Mouse (Mus musculus): ENCODE measurements around the gene Ahsa1. TPM values are rescaled to one million over a fixed set of nuclear protein-coding genes. Genes with fewer than 3 reads are reported as not detected.
A peak's percentile ranks its signal among the peaks of the same experiment; 100 is the strongest.

The Ahsa1 gene
- 210 and 222 TPM in 2 replicates for polyA plus RNA-seq (2014; fragmentation: Nextera tagmentation; extraction: Ambion mirVana)

DNA sequence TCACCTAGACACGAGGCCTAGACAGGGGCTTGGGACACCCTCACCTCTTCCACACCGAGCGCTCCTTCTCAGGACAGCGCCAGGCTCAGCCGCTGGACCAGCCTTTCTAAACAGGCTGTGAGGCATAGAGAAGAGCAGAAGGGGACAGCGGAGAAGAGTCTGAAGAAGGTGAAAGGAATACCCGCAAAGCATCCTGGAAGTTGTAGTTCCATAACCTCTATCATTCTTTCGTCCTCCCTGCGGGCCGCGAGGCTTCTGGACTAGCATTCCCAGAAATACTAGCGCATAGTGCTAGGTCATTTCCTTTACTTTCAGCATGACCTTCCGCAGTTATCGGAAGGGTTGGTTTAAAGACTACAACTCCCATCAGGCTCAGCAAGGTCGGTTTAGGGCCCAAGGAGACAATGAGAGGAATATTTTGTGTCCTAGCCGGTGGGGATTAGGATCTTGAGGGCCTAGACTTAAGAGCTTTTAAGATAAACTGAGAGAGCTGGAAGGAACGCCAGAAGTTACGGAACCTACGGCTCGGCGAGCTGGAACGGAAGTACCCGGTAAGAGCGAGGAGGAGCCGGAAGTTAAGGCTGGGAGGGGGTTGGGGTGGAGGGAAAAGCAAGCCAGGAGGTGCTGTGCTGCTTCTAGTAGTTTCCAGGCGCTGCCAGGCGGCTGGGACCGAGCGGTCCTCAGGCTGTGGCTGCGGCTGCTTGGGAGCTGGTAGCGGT, at the start of gene Ahsa1, which contains the start of gene Vipas39:
Ahsa1 (plus strand) TSS at position 372 of the 719 bp plus-strand sequence.
Vipas39 (minus strand) TSS at position 149 of the 719 bp plus-strand sequence.
- Histone ChIP-seq H3K9ac (ENCODE audit: low read depth, low read length) (peak within 1 kb of the TSS; percentile 90), H3K4me3 (ENCODE audit: low read depth, low read length) (peak within 1 kb of the TSS; percentile 62), H3K27ac (ENCODE audit: low read depth, low read length) (peak within 1 kb of the TSS; percentile 68), H3K27me3 (ENCODE audit: control insufficient read depth, insufficient read depth, low read length) (no peaks in the 10 kb centered on the region), H3K4me1 (replicated peaks; ENCODE audit: control insufficient read depth, insufficient read depth, low read length) (peaks cover 4% of the 10 kb centered on the region; the same call in 1 of the 2 replicates), H3K36me3 (ENCODE audit: control insufficient read depth, insufficient read depth, low read length) (peaks cover 9% of the 10 kb centered on the region), H3K4me2 (replicated peaks; ENCODE audit: low read depth, low read length) (peak within 1 kb of the TSS; percentile 92), H3K9me3 (ENCODE audit: control insufficient read depth, low read length) (no peaks in the 10 kb centered on the region)
- peak; percentile 94 for DNase-seq (ENCODE audit: low spot score)
- under 1% methylated on average over 31 of the region's 31 CpGs for WGBS
- peak; percentile 98 for ATAC-seq (ENCODE audit: low FRiP score)

DNA sequence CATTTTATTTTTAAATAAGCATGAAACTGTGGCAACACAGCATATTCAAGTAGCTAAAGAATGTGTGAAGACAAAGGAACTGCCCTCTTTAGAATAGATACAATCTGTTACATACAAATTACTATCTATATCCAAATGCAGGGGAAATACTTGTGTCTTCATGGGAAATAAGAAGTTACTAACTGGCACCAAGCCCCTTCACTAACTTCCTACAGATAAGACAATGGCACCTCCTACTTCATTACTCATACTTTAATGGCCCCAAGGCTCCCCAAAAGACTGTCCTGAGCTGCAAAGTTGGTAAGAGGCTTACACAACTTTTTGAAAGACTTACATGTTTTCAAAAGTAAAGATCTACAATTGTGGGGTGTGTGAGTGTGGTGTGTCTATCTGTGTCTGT, 48.7 kb upstream of the Ahsa1 start:
- Histone ChIP-seq H3K27ac (ENCODE audit: low read depth, low read length) (no peak overlapping the region), H3K27me3 (ENCODE audit: control insufficient read depth, insufficient read depth, low read length) (no peaks in the 10 kb centered on the region), H3K9ac (ENCODE audit: low read depth, low read length) (no peak overlapping the region), H3K4me1 (replicated peaks; ENCODE audit: control insufficient read depth, insufficient read depth, low read length) (no peaks in the 10 kb centered on the region), H3K4me3 (ENCODE audit: low read depth, low read length) (no peak overlapping the region), H3K9me3 (ENCODE audit: control insufficient read depth, low read length) (no peaks in the 10 kb centered on the region), H3K36me3 (ENCODE audit: control insufficient read depth, insufficient read depth, low read length) (no peaks in the 10 kb centered on the region), H3K4me2 (replicated peaks; ENCODE audit: low read depth, low read length) (no peak overlapping the region)
- no peak for ATAC-seq (ENCODE audit: low FRiP score)
- no peak for DNase-seq (ENCODE audit: low spot score)

DNA sequence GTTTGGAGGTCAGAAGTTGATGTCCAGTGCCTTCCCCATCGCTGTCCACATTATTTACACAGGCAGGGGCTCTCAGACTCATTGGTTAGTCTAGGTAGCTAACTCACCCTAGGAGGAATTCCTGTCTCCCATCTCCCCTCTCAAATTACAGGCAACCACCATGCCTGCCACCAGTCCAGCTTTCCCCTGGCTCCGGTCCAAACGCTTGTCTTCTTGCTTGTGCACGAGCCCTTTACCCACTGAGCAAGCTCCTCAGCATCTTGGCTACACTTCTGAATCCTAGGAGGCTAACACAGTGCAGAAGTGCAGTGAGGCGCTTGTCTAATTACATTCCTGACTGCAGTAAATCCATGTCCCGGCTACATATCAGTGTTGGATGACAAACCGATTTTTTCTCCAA, 46.9 kb upstream of the Ahsa1 start:
- Histone ChIP-seq H3K9ac (ENCODE audit: low read depth, low read length) (no peak overlapping the region), H3K4me1 (replicated peaks; ENCODE audit: control insufficient read depth, insufficient read depth, low read length) (no peaks in the 10 kb centered on the region), H3K4me3 (ENCODE audit: low read depth, low read length) (no peak overlapping the region), H3K27ac (ENCODE audit: low read depth, low read length) (no peak overlapping the region), H3K4me2 (replicated peaks; ENCODE audit: low read depth, low read length) (no peak overlapping the region), H3K27me3 (ENCODE audit: control insufficient read depth, insufficient read depth, low read length) (no peaks in the 10 kb centered on the region), H3K36me3 (ENCODE audit: control insufficient read depth, insufficient read depth, low read length) (no peaks in the 10 kb centered on the region), H3K9me3 (ENCODE audit: control insufficient read depth, low read length) (no peaks in the 10 kb centered on the region)
- 78% methylated on average over 7 of the region's 7 CpGs for WGBS
- DNase-seq (ENCODE audit: low spot score): no peak
- no peak for ATAC-seq (ENCODE audit: low FRiP score)

DNA sequence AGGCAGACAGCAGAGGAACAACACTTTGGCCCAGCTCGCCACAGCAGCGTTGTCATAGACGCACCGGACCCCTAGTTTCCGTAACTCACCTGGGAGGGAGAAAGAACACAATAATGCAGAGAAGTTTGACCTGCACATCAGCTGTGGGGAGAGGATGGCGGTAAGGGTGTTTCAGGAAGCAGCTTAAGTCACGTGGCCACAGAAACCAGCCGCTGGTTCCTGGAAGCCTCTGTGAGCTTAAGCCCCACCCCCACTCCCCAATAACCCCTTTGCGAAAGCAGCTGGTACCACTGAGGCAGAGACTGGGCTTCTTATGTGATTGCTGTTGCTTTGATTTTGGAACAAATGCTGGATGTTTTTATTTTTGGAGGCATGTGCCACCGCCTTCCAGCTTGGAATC, 41.3 kb upstream of the Ahsa1 start:
- H3K27ac ChIP-seq (ENCODE audit: low read depth, low read length): no peak overlapping the region
- DNase-seq (ENCODE audit: low spot score): no peak
- no peak overlapping the region for H3K9ac ChIP-seq (ENCODE audit: low read depth, low read length)
- H3K36me3 ChIP-seq (ENCODE audit: control insufficient read depth, insufficient read depth, low read length): no peaks in the 10 kb centered on the region
- ATAC-seq (ENCODE audit: low FRiP score): no peak
- no peaks in the 10 kb centered on the region for H3K4me1 ChIP-seq (replicated peaks; ENCODE audit: control insufficient read depth, insufficient read depth, low read length)
- H3K4me3 ChIP-seq (ENCODE audit: low read depth, low read length): no peak overlapping the region
- 71% methylated on average over 10 of the region's 10 CpGs for WGBS
- no peaks in the 10 kb centered on the region for H3K9me3 ChIP-seq (ENCODE audit: control insufficient read depth, low read length)
- H3K4me2 ChIP-seq (replicated peaks; ENCODE audit: low read depth, low read length): no peak overlapping the region
- no peaks in the 10 kb centered on the region for H3K27me3 ChIP-seq (ENCODE audit: control insufficient read depth, insufficient read depth, low read length)

DNA sequence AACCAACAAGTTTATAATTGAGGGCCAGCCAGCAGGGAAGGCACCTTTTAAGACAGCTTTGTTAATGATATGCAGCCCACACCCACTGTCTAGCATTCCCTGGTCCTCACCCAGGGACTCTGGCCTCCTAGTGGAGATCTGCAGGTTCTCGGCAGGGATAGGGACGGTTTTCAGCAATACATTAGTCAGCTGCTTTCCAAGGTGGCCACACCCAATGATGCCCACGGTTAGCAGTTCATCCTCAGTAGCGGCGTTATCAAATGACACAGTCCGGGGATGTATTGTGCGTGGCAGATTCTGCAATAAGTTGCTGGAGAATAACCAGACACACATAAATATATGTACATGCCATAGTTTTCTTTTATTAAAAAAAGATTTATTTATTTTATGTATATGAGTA, 39.5 kb upstream of the Ahsa1 start:
- H3K27ac ChIP-seq (ENCODE audit: low read depth, low read length): no peak overlapping the region
- no peaks in the 10 kb centered on the region for H3K27me3 ChIP-seq (ENCODE audit: control insufficient read depth, insufficient read depth, low read length)
- H3K4me2 ChIP-seq (replicated peaks; ENCODE audit: low read depth, low read length): no peak overlapping the region
- no peaks in the 10 kb centered on the region for H3K4me1 ChIP-seq (replicated peaks; ENCODE audit: control insufficient read depth, insufficient read depth, low read length)
- no peak overlapping the region for H3K9ac ChIP-seq (ENCODE audit: low read depth, low read length)
- DNase-seq (ENCODE audit: low spot score) (no peak), ATAC-seq (ENCODE audit: low FRiP score) (no peak)
- no peaks in the 10 kb centered on the region for H3K9me3 ChIP-seq (ENCODE audit: control insufficient read depth, low read length)
- H3K4me3 ChIP-seq (ENCODE audit: low read depth, low read length): no peak overlapping the region
- no peaks in the 10 kb centered on the region for H3K36me3 ChIP-seq (ENCODE audit: control insufficient read depth, insufficient read depth, low read length)
- 82% methylated on average over 7 of the region's 7 CpGs for WGBS

DNA sequence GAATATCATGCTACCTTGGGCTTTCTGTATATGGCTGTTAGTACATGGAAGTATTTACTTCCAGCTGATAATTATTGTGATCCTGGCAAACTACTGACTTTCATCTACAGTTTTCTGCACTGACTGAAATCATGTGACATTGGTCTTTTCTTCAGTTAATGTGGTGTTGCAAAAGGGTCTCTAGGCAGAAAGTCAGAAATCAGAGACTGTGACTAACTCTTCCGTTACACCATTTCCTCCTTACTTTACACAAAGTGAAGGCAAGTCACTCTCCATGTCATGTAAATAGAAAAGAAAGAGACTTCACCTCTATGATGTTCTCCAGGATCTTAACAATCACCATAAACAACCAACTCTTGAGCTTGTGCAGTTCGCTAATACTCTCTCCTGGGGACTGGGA, 36.6 kb upstream of the Ahsa1 start:
- Histone ChIP-seq H3K27ac (ENCODE audit: low read depth, low read length) (no peak overlapping the region), H3K27me3 (ENCODE audit: control insufficient read depth, insufficient read depth, low read length) (no peaks in the 10 kb centered on the region), H3K4me3 (ENCODE audit: low read depth, low read length) (no peak overlapping the region), H3K4me2 (replicated peaks; ENCODE audit: low read depth, low read length) (no peak overlapping the region), H3K9me3 (ENCODE audit: control insufficient read depth, low read length) (no peaks in the 10 kb centered on the region), H3K9ac (ENCODE audit: low read depth, low read length) (no peak overlapping the region), H3K36me3 (ENCODE audit: control insufficient read depth, insufficient read depth, low read length) (no peaks in the 10 kb centered on the region), H3K4me1 (replicated peaks; ENCODE audit: control insufficient read depth, insufficient read depth, low read length) (no peaks in the 10 kb centered on the region)
- no peak for DNase-seq (ENCODE audit: low spot score)
- WGBS: 90% methylated on average over 2 of the region's 2 CpGs
- no peak for ATAC-seq (ENCODE audit: low FRiP score)

DNA sequence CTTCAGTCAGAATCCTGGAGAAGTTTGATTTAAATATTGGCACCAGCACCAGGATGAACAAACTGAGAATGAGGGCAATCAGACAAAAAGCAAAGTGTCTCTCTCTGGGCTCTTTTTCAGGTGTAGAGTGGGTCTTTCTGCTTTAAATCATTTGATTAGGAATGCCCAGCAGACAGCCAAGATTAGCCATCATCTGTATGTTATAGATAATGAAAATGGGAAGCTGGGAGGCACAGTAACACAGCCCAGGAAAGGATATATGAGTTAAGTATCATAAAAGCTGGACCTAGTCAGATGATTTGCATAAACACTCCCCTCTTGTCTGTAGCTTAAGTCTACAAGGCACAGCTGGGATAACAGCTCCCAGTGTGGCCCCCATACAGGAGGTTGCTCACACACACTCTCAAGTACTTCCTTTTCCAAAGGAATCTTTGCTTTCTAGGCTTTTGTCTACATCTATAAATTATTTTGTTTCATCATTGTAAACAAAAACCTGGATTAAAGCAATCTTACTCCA, 35.8 kb upstream of the Ahsa1 start:
- no peaks in the 10 kb centered on the region for H3K4me1 ChIP-seq (replicated peaks; ENCODE audit: control insufficient read depth, insufficient read depth, low read length)
- no peaks in the 10 kb centered on the region for H3K27me3 ChIP-seq (ENCODE audit: control insufficient read depth, insufficient read depth, low read length)
- no peak overlapping the region for H3K27ac ChIP-seq (ENCODE audit: low read depth, low read length)
- no peak overlapping the region for H3K4me3 ChIP-seq (ENCODE audit: low read depth, low read length)
- H3K4me2 ChIP-seq (replicated peaks; ENCODE audit: low read depth, low read length): no peak overlapping the region
- no peaks in the 10 kb centered on the region for H3K9me3 ChIP-seq (ENCODE audit: control insufficient read depth, low read length)
- DNase-seq (ENCODE audit: low spot score): no peak
- no peaks in the 10 kb centered on the region for H3K36me3 ChIP-seq (ENCODE audit: control insufficient read depth, insufficient read depth, low read length)
- ATAC-seq (ENCODE audit: low FRiP score): no peak
- no peak overlapping the region for H3K9ac ChIP-seq (ENCODE audit: low read depth, low read length)

DNA sequence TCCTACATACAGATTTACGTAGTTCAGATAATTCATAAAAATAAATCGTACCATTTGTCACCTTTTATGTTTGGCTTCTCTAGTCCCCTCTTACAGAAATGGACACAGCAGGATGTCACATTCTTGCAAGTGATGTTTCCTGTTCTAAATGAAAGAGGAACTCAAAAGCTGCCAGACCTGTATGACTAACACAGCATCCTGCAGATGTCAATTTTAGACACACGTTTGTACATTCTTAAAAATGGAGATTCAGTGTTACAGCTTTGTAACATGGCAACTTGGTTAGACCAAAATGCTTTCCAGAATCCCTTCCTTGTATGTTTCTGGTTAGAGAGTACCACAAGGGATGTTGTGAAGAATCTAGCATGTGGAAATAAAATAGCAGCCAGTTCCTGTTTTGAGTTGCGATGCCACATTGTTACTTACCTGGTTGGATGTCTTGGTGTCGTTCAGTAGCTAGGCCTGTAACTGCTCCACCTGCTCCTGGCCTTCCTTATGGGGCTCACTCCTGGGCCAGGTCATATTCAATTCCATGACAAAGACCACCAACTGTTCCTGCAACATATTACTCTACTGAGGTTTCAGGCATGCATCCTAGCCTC, 29.3 kb upstream of the Ahsa1 start:
- WGBS: 90% methylated on average over 5 of the region's 5 CpGs
- no peaks in the 10 kb centered on the region for H3K9me3 ChIP-seq (ENCODE audit: control insufficient read depth, low read length)
- no peak overlapping the region for H3K9ac ChIP-seq (ENCODE audit: low read depth, low read length)
- no peak overlapping the region for H3K27ac ChIP-seq (ENCODE audit: low read depth, low read length)
- no peaks in the 10 kb centered on the region for H3K27me3 ChIP-seq (ENCODE audit: control insufficient read depth, insufficient read depth, low read length)
- no peaks in the 10 kb centered on the region for H3K4me1 ChIP-seq (replicated peaks; ENCODE audit: control insufficient read depth, insufficient read depth, low read length)
- DNase-seq (ENCODE audit: low spot score): no peak
- no peaks in the 10 kb centered on the region; the same call in 1 of the 2 replicates for H3K36me3 ChIP-seq (ENCODE audit: control insufficient read depth, insufficient read depth, low read length)
- no peak overlapping the region for H3K4me2 ChIP-seq (replicated peaks; ENCODE audit: low read depth, low read length)
- no peak overlapping the region for H3K4me3 ChIP-seq (ENCODE audit: low read depth, low read length)
- ATAC-seq (ENCODE audit: low FRiP score): no peak

DNA sequence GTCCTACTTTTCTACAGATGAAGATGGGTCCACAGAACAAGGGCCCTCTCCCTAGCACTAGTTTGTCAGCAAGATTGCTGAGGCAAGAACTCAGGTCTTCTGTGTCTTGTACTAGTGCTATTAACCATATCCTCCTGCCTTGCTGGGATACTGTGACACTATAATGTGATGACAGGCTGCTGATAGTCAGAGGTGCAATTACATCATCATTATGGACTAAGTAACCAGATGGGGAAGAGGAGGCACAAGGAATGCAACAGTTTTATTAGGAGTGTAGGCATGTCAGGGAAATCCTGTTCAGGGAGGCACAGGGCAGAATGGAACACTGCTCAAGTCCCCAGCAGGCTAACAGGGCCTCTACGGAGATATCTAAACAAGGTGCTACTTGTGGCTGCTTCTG, 27.6 kb upstream of the Ahsa1 start, which contains the start of gene Noxred1:
Noxred1 (minus strand) TSS at position 101 of the 400 bp plus-strand sequence.
- no peak within 1 kb of the TSS for H3K27ac ChIP-seq (ENCODE audit: low read depth, low read length)
- H3K4me3 ChIP-seq (ENCODE audit: low read depth, low read length): no peak within 1 kb of the TSS
- H3K9me3 ChIP-seq (ENCODE audit: control insufficient read depth, low read length): no peaks in the 10 kb centered on the region
- H3K4me1 ChIP-seq (replicated peaks; ENCODE audit: control insufficient read depth, insufficient read depth, low read length): no peaks in the 10 kb centered on the region
- H3K4me2 ChIP-seq (replicated peaks; ENCODE audit: low read depth, low read length): no peak within 1 kb of the TSS
- no peaks in the 10 kb centered on the region; the same call in 1 of the 2 replicates for H3K36me3 ChIP-seq (ENCODE audit: control insufficient read depth, insufficient read depth, low read length)
- DNase-seq (ENCODE audit: low spot score) (no peak), ATAC-seq (ENCODE audit: low FRiP score) (no peak)
- H3K9ac ChIP-seq (ENCODE audit: low read depth, low read length): no peak within 1 kb of the TSS
- WGBS: 93% methylated on average over 1 of the region's 1 CpGs
- no peaks in the 10 kb centered on the region for H3K27me3 ChIP-seq (ENCODE audit: control insufficient read depth, insufficient read depth, low read length)

All from hindbrain, embryonic 11.5 days (tissue).